Mouse (Mus musculus): ENCODE data around the gene Ccdc40.

DNA sequence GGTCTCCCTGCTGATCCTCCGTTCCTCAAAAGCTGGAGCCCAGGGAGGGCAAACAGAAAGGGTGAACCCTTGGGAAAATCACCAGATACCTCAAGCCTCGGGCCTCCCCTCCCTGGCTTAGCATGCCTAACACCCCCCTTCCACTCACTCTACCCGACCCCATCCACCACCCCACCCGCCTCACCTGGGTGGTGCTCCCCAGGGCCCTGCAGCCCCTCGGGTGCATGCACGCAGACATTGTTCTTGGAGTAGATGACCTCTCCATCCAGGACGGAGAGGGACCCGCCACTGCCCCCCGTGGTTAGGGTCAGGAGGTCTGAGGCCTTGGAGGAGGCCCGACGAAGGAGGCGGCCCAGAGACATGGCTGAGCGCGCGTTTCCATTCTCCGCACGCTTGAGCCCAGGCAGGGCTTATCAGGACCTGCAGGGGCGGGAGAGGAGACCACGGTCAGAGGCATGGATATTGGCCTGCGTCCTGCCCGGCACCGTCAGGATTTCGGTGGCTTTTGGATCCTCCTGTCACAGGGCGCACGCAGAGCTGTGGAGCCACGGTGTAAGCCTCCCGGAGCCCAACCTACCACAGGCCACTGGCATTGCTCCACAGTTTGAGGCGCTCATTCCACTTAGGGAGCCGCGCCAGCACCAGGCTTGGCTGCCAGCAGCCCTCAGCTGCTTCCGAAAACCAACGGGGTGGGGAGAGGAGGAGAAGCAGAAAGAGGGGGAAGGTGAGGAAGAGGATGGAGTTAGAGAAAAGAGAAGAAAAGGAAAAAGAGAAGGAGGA is 17.9 kb upstream of the Ccdc40 start:
- TF ChIP-seq CTCF (IDR thresholded peaks at IDR 0.05) (peak; percentile 25), EP300 (IDR thresholded peaks at IDR 0.05) (no peak)
